Mouse (Mus musculus): ENCODE data around the gene Mcts2.
"Not testable (repeated sequence)": the region's sequence is repeated elsewhere in the genome, so short reads cannot be mapped to it uniquely, and the experiment has no call there.

Gene Mcts2

GRCm38 (mm10) chr2:152686806-152687267 is at the start of gene Mcts2:
Gene Mcts2 (plus strand): TSS chr2:152687035.
- peak; percentile 92 to 93 for DNase-seq (ENCODE audit: low spot score in 2 of 2)

DNA sequence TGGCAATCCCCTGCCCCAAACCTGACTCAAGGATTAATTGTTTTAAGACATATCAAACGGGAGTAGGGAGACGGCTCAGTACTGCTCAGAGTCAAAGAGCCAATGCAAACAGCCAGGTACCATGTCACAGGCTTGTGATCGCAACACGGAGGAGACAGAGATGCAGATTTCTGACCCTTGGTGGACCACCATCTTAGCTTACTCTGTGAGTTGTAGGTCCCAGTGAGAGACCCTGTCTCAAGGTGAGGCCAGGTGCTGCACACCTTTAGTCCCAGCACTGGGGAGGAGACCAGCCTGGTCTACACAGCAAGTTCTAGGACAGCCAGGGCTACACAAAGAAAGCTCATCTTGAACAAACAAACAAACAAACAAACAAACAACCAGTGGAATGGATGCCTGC is 49.5 kb upstream of the Mcts2 start:
- no peak for DNase-seq (ENCODE audit: low spot score in 2 of 2)

DNA sequence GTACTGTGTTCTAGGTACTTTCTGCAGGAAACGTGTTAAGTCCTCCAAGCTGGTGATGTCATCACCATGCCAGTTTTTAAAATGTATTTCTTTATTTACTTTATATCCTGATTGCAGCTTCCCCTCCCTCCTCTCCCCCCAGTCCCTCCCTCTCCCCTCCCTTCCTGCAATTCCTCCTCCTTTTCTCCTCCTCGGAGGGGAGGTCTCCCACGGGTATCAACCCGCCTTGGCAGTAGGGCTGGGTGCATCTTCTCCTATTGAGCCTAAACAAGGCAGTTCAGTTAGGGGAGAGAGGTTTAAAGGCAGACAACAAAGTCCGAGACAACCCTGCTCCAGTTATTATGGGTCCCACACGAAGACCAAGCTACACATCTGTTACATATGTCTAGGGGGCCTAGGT is 48.0 kb upstream of the Mcts2 start:
- no peak for DNase-seq (ENCODE audit: low spot score in 2 of 2)

DNA sequence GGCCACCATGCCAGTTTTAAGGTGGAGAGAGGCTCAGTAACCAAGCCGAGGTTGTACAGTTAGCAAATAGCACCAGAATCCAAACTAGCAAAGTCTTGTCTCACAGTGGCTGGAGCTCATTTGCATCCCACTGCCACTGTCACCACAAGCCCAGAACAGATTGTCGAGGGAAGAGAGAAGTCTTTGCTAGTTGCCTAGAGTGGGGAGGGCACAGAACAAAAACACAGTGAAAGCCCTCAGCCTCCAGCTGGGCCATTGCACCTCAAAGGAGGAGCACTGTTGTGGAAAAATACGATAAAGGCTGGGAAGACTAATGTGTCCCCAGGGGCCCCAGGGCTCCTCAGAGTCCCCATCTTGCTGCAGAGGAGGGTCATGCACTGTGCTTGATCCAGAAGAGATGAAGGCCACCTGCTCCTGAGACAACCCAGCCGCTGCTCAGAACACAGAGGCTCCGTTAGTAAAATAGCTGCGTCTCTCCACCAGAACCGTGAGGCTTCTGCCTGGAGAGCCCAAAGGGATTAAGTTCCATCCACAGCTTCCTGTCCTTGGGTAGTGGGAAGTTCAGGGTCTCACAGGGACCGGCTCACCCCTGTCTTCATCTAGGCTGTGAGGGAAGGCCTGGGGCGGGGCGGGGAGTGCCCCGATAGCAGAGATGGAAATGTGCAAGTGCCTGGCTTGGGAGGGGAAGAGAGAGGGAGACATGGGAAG is 47.3 kb upstream of the Mcts2 start:
- DNase-seq (ENCODE audit: low spot score in 2 of 2) = no peak

- DNase-seq (ENCODE audit: low spot score in 2 of 2) = no peak
Observed at GRCm38 (mm10) chr2:152652901-152653620, 33.8 kb upstream of the Mcts2 start.

- DNase-seq (ENCODE audit: low spot score in 2 of 2) = peak; percentile 59 to 80
Observed at GRCm38 (mm10) chr2:152653874-152654715, 32.7 kb upstream of the Mcts2 start.

- no peak for DNase-seq (ENCODE audit: low spot score in 2 of 2)
Observed at GRCm38 (mm10) chr2:152657398-152657797, 29.4 kb upstream of the Mcts2 start.

DNA sequence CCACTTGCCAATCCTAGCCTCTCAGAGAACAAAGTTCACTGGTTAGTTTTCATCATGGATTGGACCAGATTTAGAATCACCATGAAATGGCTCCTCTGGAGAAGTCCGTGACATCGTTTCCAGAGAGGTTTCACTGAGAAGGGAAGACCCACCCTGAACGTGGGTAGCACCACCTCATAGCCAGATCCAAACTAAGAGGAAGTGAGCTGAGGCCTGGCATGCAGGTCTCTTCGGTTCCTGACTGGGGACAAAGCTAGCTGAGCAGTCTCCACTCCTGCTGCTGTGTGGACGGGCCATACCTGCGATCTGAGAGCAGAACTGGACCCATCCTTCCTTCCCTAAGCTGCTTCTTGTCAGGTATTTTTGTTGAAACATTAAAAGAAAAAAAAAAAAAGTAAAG is 25.7 kb upstream of the Mcts2 start:
- DNase-seq (ENCODE audit: low spot score in 2 of 2) = no peak

DNA sequence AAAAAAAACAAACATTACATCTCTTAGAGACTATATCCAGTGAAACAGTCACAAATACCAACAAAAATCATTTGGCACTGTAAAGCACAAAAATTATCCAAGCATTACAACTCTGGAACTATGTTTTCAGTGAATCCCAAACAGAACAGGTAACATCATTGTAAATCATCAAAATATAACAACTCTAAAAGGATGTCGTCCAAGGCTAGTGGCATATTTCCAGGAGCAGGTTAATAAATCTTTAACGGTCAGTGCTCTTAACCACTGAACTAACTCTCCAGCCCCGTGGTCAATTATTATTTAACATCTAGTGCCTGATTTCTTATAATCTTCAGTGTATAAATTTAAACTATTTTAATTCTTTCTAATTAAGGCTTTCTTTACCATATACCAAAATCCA is 20.6 kb upstream of the Mcts2 start:
- not testable (repeated sequence) for DNase-seq (ENCODE audit: low spot score in 2 of 2)

- DNase-seq (ENCODE audit: low spot score in 2 of 2) = peak; percentile 84 to 88
Observed at GRCm38 (mm10) chr2:152669256-152669638, 17.6 kb upstream of the Mcts2 start, which contains the start of gene H13. Gene H13 (plus strand): TSS chr2:152669461.

DNA sequence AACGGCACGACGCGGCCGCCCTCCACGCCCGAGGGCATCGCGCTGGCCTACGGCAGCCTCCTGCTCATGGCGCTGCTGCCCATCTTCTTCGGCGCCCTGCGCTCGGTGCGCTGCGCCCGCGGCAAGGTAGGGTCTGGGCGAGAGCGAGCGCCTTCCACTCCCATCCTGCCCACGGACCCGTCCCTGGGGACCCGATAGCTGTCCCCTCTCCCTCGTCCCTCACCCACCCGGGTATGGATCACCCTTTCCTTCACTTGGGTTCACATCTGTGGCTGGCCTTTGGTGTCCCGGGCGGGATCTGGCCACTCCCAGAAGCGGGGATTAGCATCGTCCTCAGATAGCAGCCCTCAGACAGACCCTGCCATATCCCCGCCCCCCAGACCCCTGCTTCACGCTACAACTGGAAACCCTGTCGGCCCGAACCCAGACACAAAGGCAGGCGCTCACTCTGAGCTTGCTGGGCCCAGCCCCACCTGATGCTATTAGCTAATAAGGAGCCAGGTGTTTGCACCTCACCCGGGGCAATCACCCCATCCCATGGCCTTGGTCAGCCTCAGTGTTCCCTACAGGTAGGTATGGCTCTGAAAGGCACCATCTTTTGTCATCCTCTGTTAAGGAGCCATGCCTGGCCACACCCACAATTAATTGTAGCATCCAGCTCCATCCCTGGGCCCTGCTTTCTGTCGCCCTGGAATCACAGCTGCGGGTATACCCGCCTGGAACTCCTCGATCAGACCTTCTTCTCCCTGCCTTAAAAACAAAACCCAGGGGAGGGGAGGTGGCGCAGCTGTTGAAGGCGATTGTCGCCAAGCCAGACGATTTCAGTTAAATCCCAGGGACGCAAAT is 17.0 kb upstream of the Mcts2 start:
- DNase-seq (ENCODE audit: low spot score in 2 of 2) = no peak

DNA sequence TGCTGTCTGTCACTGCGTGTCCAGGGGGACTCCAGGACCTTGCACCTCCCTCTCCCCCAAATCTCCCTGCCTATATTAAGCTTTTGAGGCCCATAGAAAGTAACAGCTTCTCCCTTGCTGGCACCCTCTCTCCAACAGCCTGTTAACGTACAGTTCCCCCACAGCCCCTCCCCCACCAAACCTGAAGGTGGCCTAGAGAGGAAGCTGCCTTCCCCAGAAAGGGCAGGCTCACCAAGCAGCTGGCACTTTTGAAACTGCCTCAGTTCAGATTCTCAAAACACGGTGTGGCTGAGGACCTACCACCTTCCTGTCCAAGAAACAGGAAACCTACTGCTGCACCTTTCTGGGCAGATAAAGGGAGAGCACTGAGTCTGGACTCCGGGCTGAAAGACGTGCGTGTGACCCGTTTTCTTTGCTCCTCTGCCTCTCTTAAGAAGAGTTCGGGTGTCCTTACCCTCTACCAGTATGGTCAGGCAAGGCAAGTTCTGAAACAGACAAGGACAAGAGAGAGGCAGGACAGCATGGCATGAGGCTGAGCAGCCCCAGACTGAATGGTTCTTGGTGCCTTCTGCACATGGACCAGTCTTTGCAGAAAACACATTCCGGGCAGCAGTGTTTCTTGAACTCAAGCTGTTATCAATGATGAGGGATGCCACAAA is 15.7 kb upstream of the Mcts2 start:
- no peak for DNase-seq (ENCODE audit: low spot score in 2 of 2)

DNA sequence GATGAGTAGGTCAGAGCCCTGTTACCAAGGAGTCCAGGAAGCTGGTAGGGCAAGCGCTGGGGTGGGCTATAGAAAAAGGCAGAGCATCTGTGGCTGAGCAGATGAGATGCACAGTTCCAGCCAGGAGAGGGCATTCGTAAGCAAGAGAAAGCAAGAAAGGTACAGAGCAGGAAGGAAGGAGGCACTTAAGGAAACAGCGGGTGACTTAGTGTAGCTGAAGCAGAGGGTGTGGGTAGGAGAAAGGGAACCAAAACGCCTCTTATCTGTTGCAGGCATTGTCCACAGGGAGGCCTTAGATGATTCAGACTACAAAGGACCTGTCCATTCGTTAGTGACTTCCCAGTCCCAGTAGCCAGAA is 15.2 kb upstream of the Mcts2 start:
- peak in 1 of 2 experiments; percentile 49 for DNase-seq (ENCODE audit: low spot score in 2 of 2)

DNA sequence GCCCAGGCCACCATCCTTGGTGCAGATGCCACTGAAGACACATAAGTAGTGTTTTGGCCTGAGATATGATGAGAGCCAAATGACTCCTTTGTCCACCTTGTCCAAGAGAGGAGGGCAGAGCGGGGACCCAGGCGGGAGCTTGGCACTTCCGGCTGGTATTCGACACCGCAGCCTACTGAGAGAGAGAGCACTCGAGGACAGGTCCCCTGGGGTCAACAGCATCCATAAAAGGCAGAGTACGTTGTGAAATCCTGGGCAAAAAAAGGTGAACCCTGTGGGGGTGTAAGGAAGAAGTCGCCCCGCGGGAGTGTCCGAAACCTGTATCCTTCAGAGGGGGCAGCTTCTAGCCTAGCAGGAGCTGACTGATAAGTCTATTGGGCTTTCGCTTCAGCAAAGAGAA is 14.7 kb upstream of the Mcts2 start:
- DNase-seq (ENCODE audit: low spot score in 2 of 2) = no peak

- no peak for DNase-seq (ENCODE audit: low spot score in 2 of 2)
Observed at GRCm38 (mm10) chr2:152674148-152674547, 12.7 kb upstream of the Mcts2 start.

DNA sequence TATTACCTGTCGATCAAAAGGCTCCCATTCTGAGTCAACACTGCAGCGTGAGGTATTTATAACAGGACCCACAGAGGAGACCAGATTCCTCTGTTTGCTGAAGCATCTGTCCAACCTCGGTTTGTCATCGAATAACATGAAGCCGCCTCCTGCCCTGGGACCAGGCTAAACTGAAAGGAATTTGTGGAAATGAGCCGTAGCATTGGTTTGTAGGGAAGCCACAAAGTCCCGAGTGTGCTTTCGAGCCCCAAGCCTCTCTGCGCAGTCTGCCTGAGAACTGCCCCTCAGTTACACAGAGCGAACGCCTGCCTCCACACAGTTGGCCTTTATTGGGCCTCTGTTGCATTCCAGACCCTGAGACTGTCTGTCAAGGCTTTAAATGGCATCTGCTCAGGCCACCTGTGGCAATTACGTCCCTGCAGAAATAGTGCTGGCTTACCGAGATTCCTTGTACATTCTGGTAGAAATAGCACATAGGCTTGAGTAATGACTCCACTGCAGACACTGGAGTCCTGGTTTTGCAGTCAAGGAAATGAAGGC is 11.5 kb upstream of the Mcts2 start:
- no peak for DNase-seq (ENCODE audit: low spot score in 2 of 2)

DNA sequence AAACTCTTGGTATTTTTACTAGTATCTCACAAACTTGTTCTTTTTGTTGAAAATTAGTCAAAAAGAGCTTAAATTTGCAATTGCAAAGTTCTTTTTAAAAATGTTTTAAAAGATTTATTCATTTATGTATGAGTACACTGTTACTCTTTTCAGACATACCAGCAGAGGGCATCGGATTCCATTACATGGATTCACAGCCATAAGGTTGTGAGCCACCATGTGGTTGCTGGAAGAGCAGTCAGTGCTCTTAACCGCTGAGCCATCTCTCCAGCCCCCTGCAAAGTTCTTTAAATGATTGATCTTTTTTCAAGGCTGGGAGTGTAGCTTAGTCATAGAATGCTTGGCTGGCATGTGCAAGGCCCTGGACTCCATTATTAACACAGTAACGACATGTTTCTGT is 8.5 kb upstream of the Mcts2 start:
- DNase-seq (ENCODE audit: low spot score in 2 of 2) = no peak

- DNase-seq (ENCODE audit: low spot score in 2 of 2) = no peak
Observed at GRCm38 (mm10) chr2:152678925-152679324, 7.9 kb upstream of the Mcts2 start.

DNA sequence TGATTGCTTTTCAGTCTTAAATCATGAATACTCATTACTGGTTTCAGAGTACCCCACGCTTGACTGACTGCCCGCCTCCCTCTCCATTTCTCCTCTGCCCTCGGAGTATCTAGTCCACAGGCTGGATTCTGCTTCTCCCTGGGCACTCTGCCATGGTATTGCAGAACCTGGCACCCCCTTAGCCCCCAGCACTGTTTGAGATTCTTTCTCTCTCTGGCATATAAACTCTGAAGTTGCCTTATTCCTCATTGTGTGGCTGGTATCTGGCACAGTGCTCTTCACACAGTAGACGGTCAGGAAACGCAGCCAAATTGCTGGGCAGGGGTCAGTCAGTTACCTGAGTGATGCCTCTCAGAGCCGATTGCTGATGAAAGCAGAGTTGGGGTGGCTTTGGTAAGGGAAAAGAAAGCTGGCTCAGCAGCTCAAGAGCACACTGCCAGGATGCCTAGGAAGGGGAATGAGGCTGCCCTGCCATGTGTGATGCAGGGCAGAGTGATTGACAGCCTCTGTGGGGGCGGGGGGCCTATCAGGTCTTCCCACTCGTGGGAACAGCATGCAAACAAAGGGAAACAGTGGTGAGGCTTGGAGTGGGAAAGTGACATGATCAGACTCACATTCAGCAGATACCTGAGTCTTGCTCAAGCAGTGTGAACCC is 7.0 kb upstream of the Mcts2 start:
- no peak for DNase-seq (ENCODE audit: low spot score in 2 of 2)

GRCm38 (mm10) chr2:152683086-152683485 is 3.7 kb upstream of the Mcts2 start:
- no peak for DNase-seq (ENCODE audit: low spot score in 2 of 2)

Measured in frontal cortex, postnatal 14 days (tissue).